Mouse (Mus musculus) MEL (cell line): ENCODE measurements around the gene Nolc1. TPM values are rescaled to one million over a fixed set of nuclear protein-coding genes. Genes with fewer than 3 reads are reported as not detected.

ENCODE experiments used
- DNase-seq: peaks from one replicate; pipeline ENCODE4 v3.0.0; 2011; ENCODE audit warnings: low read depth, low spot score
- H3K27ac ChIP-seq: 2 replicates; pipeline ENCODE4 v1.5.1; 2012; ENCODE audit warnings: low read depth, mild to moderate bottlenecking, control low read depth, low read length, moderate library complexity; ENCODE audit not compliant: control insufficient read depth
- H3K27me3 ChIP-seq, 2 experiments: fragments of 150-350 bp in 1 of 2; sonication (generic) in 1 of 2; 2 replicates each; pipeline ENCODE4 v1.6.1; 2012; ENCODE audit warnings: low read length in 2 of 2, mild to moderate bottlenecking in 2 of 2, improper control_type of control experiment in 1 of 2, moderate library complexity in 1 of 2; ENCODE audit not compliant: insufficient read depth in 2 of 2, control insufficient read depth in 1 of 2
- H3K36me3 ChIP-seq, 2 experiments: 2 replicates each; pipeline ENCODE4 v1.6.1; 2012 to 2014; ENCODE audit warnings: low read length in 2 of 2, improper control_type of control experiment in 1 of 2, inconsistent platforms in 1 of 2, mild to moderate bottlenecking in 1 of 2; ENCODE audit not compliant: insufficient read depth in 2 of 2, control insufficient read depth in 1 of 2
- H3K4me1 ChIP-seq, 2 experiments: fragments of 150-350 bp in 1 of 2; sonication (generic) in 1 of 2; 2 replicates each; pipeline ENCODE4 v1.6.1; 2012; ENCODE audit warnings: low read length in 2 of 2, improper control_type of control experiment in 1 of 2, mild to moderate bottlenecking in 1 of 2; ENCODE audit not compliant: insufficient read depth in 2 of 2, control insufficient read depth in 1 of 2
- H3K4me3 ChIP-seq, 2 experiments: fragments of 150-350 bp in 1 of 2; sonication (generic) in 1 of 2; 2 replicates each; pipeline ENCODE4 v1.5.1; 2012; ENCODE audit warnings: low read depth in 2 of 2, low read length in 2 of 2, mild to moderate bottlenecking in 2 of 2, moderate library complexity in 2 of 2, control low read depth in 1 of 2, improper control_type of control experiment in 1 of 2; ENCODE audit not compliant: control insufficient read depth in 1 of 2, insufficient read depth in 1 of 2
- H3K79me2 ChIP-seq: 2 replicates; pipeline ENCODE4 v1.6.1; 2012; ENCODE audit warnings: mild to moderate bottlenecking, low read length, moderate library complexity; ENCODE audit not compliant: control insufficient read depth, poor library complexity, insufficient read depth
- H3K9ac ChIP-seq: 2 replicates; pipeline ENCODE4 v1.6.1; 2012; ENCODE audit warnings: low read depth, mild to moderate bottlenecking, control low read depth, low read length, moderate library complexity; ENCODE audit not compliant: control insufficient read depth, poor library complexity, severe bottlenecking
- H3K9me3 ChIP-seq: fragments of 150-350 bp; sonication (generic); replicated peaks from 2 replicates; pipeline ENCODE4 v1.6.1; 2012; ENCODE audit warnings: mild to moderate bottlenecking, low read length, improper control_type of control experiment, moderate library complexity; ENCODE audit not compliant: insufficient read depth
- BHLHE40 ChIP-seq: IDR thresholded peaks from 2 replicates; pipeline ENCODE4 v1.6.1; 2012; ENCODE audit warnings: low read depth, mild to moderate bottlenecking, inconsistent platforms, low read length, improper control_type of control experiment, borderline replicate concordance
- CHD1 ChIP-seq: IDR thresholded peaks from 2 replicates; pipeline ENCODE4 v1.6.1; 2012; ENCODE audit warnings: low read depth, mild to moderate bottlenecking, inconsistent platforms, low read length, improper control_type of control experiment
- CHD2 ChIP-seq: IDR thresholded peaks from 2 replicates; pipeline ENCODE4 v1.6.1; 2011; ENCODE audit warnings: low read length, improper control_type of control experiment
- ELF1 ChIP-seq: IDR thresholded peaks from 2 replicates; pipeline ENCODE4 v1.6.1; 2014; ENCODE audit warnings: low read depth, mild to moderate bottlenecking, inconsistent platforms, low read length, improper control_type of control experiment, moderate library complexity
- EP300 ChIP-seq, 2 experiments: IDR thresholded peaks; 2 replicates each; pipeline ENCODE4 v1.6.1; 2011; ENCODE audit warnings: improper control_type of control experiment in 2 of 2, low read length in 2 of 2, low read depth in 1 of 2, mild to moderate bottlenecking in 1 of 2
- ETS1 ChIP-seq: IDR thresholded peaks from 2 replicates; pipeline ENCODE4 v1.6.1; 2012; ENCODE audit warnings: low read depth, mild to moderate bottlenecking, inconsistent platforms, low read length, improper control_type of control experiment, moderate library complexity
- GABPA ChIP-seq: IDR thresholded peaks from 2 replicates; pipeline ENCODE4 v1.6.1; 2012; ENCODE audit warnings: low read depth, mild to moderate bottlenecking, inconsistent platforms, low read length, improper control_type of control experiment, moderate library complexity
- JUND ChIP-seq: IDR thresholded peaks from 2 replicates; pipeline ENCODE4 v1.6.1; 2011; ENCODE audit warnings: low read depth, mild to moderate bottlenecking, improper control_type of control experiment, low read length
- KAT2A ChIP-seq: conservative IDR thresholded peaks from 2 replicates; pipeline ENCODE4 v1.6.1; 2012; ENCODE audit warnings: low read depth, low read length, improper control_type of control experiment, inconsistent platforms
- MAFK ChIP-seq: IDR thresholded peaks from 2 replicates; pipeline ENCODE4 v1.6.1; 2011; ENCODE audit warnings: low read depth, mild to moderate bottlenecking, low read length, improper control_type of control experiment, borderline replicate concordance
- MAX ChIP-seq: IDR thresholded peaks from 2 replicates; pipeline ENCODE4 v1.6.1; 2011; ENCODE audit warnings: low read length, improper control_type of control experiment
- MEF2A ChIP-seq: IDR thresholded peaks from 2 replicates; pipeline ENCODE4 v1.6.1; 2014; ENCODE audit warnings: low read depth, mild to moderate bottlenecking, inconsistent platforms, low read length, improper control_type of control experiment; ENCODE audit not compliant: poor library complexity, insufficient replicate concordance, severe bottlenecking; ENCODE audit errors: extremely low read depth
- MYB ChIP-seq: IDR thresholded peaks from 2 replicates; pipeline ENCODE4 v1.6.1; 2011; ENCODE audit warnings: mild to moderate bottlenecking, low read depth, low read length, improper control_type of control experiment
- POLR2A ChIP-seq, 2 experiments: IDR thresholded peaks; 2 replicates each; pipeline ENCODE4 v1.6.1; 2011 to 2012; ENCODE audit warnings: low read length in 2 of 2, mild to moderate bottlenecking in 2 of 2, control low read depth in 1 of 2, improper control_type of control experiment in 1 of 2, low read depth in 1 of 2, moderate library complexity in 1 of 2; ENCODE audit not compliant: control insufficient read depth in 1 of 2, insufficient read depth in 1 of 2, poor library complexity in 1 of 2
- POLR2AphosphoS2 ChIP-seq: IDR thresholded peaks from 2 replicates; pipeline ENCODE4 v1.6.1; 2011; ENCODE audit warnings: low read length, improper control_type of control experiment
- POLR2AphosphoS5 ChIP-seq: IDR thresholded peaks from 2 replicates; pipeline ENCODE4 v1.6.1; 2012; ENCODE audit warnings: low read depth, borderline replicate concordance, mild to moderate bottlenecking, inconsistent platforms, low read length, moderate library complexity, mixed read lengths
- RAD21 ChIP-seq: IDR thresholded peaks from 2 replicates; pipeline ENCODE4 v1.6.1; 2011; ENCODE audit warnings: mild to moderate bottlenecking, low read depth, low read length, improper control_type of control experiment
- SIN3A ChIP-seq: IDR thresholded peaks from 2 replicates; pipeline ENCODE4 v1.6.1; 2012; ENCODE audit warnings: low read length, improper control_type of control experiment, inconsistent platforms
- TAL1 ChIP-seq: IDR thresholded peaks from 2 replicates; pipeline ENCODE4 v1.6.1; 2012; ENCODE audit warnings: mild to moderate bottlenecking, inconsistent platforms, low read length, moderate library complexity, mixed read lengths
- TBP ChIP-seq: IDR thresholded peaks from 2 replicates; pipeline ENCODE4 v1.8.0; 2011; ENCODE audit warnings: low read depth, low read length, improper control_type of control experiment
- TCF12 ChIP-seq: IDR thresholded peaks from 2 replicates; pipeline ENCODE4 v1.6.1; 2014; ENCODE audit warnings: low read depth, mild to moderate bottlenecking, inconsistent platforms, low read length, improper control_type of control experiment, moderate library complexity
- UBTF ChIP-seq: IDR thresholded peaks from 2 replicates; pipeline ENCODE4 v1.6.1; 2012; ENCODE audit warnings: low read depth, mild to moderate bottlenecking, inconsistent platforms, low read length, improper control_type of control experiment, moderate library complexity, borderline replicate concordance; ENCODE audit not compliant: insufficient read depth
- ZKSCAN1 ChIP-seq: IDR thresholded peaks from 2 replicates; pipeline ENCODE4 v1.6.1; 2012; ENCODE audit warnings: low read depth, mild to moderate bottlenecking, inconsistent platforms, low read length, improper control_type of control experiment, moderate library complexity
- ZMIZ1 ChIP-seq: IDR thresholded peaks from 2 replicates; pipeline ENCODE4 v1.6.1; 2012; ENCODE audit warnings: low read depth, mild to moderate bottlenecking, inconsistent platforms, low read length, improper control_type of control experiment, moderate library complexity
- ZNF384 ChIP-seq: IDR thresholded peaks from 2 replicates; pipeline ENCODE4 v1.6.1; 2012; ENCODE audit warnings: low read depth, mild to moderate bottlenecking, inconsistent platforms, low read length, improper control_type of control experiment
- polyA plus RNA-seq, 2 experiments: library from polyadenylated mRNA; stranded (reverse) in 1 of 2; unstranded in 1 of 2; fragments of >175 nt in 1 of 2; fragments of >200 nt in 1 of 2; gene quantifications; 2 replicates each; pipeline versions ENCODE4 v1.2.1 to v1.2.4; 2012; ENCODE audit warnings: low replicate concordance in 2 of 2, low read depth in 1 of 2; ENCODE audit not compliant: insufficient read length in 2 of 2, insufficient read depth in 1 of 2, missing spikeins in 1 of 2
- total RNA-seq: library from RNA; depleted of rRNA; stranded (reverse); fragments of 300-350 nt; gene quantifications from 2 replicates; pipeline ENCODE4 v1.2.3, GENCODE M21; 2012

Nolc1 gene
- total and polyA plus RNA-seq, 3 experiments: 213 to 753 (median 294) TPM

- H3K27ac ChIP-seq: no peak overlapping the region
Observed at GRCm38 (mm10) chr19:46032731-46033510, 42.7 kb upstream of the Nolc1 start.

GRCm38 (mm10) chr19:46033911-46034310 lies 41.8 kb upstream of the Nolc1 start:
- no peak for TF ChIP-seq MAX
- TF ChIP-seq ELF1: no peak
- peak; percentile 31; the same call in 1 of the 2 replicates for TF ChIP-seq POLR2AphosphoS2
- TF ChIP-seq JUND: no peak
- no peak for TF ChIP-seq TAL1
- no peak for TF ChIP-seq UBTF
- TF ChIP-seq, all 39 proteins: peak for 1
- H3K9me3 ChIP-seq: no peaks in the 10 kb centered on the region
- H3K36me3 ChIP-seq: peaks cover 21 to 22% of the 10 kb centered on the region in 2 experiments
- H3K9ac ChIP-seq: no peak overlapping the region
- peaks cover 0 to 21% of the 10 kb centered on the region in 2 experiments; a peak in 3 of 4 replicates for H3K4me1 ChIP-seq
- no peak overlapping the region for H3K4me3 ChIP-seq
- no peak overlapping the region for H3K27ac ChIP-seq
- no peaks in the 10 kb centered on the region for H3K27me3 ChIP-seq
- peaks cover 42% of the 10 kb centered on the region for H3K79me2 ChIP-seq
- no peak for DNase-seq

More at GRCm38 (mm10) chr19:46032731-46033510, 42.7 kb upstream of the Nolc1 start:
- TF ChIP-seq CHD1 (no peak), CHD2 (no peak), MAFK (no peak), ETS1 (no peak), SIN3A (no peak), POLR2AphosphoS5 (no peak), ZNF384 (no peak), JUND (no peak)
- DNase-seq: no peak
- H3K9ac ChIP-seq: no peak overlapping the region
- H3K4me3 ChIP-seq: no peak overlapping the region
- no peaks in the 10 kb centered on the region for H3K27me3 ChIP-seq
- peaks cover 32% of the 10 kb centered on the region for H3K79me2 ChIP-seq
- peaks cover 21 to 22% of the 10 kb centered on the region in 2 experiments for H3K36me3 ChIP-seq
- H3K9me3 ChIP-seq: no peaks in the 10 kb centered on the region
- H3K4me1 ChIP-seq: peaks cover 0 to 21% of the 10 kb centered on the region in 2 experiments; a peak in 3 of 4 replicates

- DNase-seq: no peak
- H3K9ac ChIP-seq: peak overlapping the region; percentile 46
- H3K36me3 ChIP-seq: peaks cover 22 to 29% of the 10 kb centered on the region in 2 experiments
- H3K27me3 ChIP-seq: no peaks in the 10 kb centered on the region
- peak overlapping the region; percentile 76 to 85 for H3K4me3 ChIP-seq
- peaks cover 59% of the 10 kb centered on the region for H3K79me2 ChIP-seq
- peak overlapping the region; percentile 99 for H3K27ac ChIP-seq
- H3K9me3 ChIP-seq: no peaks in the 10 kb centered on the region
- H3K4me1 ChIP-seq: peaks cover 8 to 26% of the 10 kb centered on the region in 2 experiments
- TF ChIP-seq POLR2A (IDR thresholded peaks at IDR 0.05; ENCODE audit: control insufficient read depth in 1 of 2, insufficient read depth in 1 of 2, low read depth in 1 of 2, low read length in 2 of 2, poor library complexity in 1 of 2) (no peak), TCF12 (no peak), GABPA (no peak), TAL1 (no peak), MYB (no peak), EP300 (IDR thresholded peaks at IDR 0.05; ENCODE audit: low read depth in 1 of 2, low read length in 2 of 2) (no peak), MAX (no peak), TBP (no peak), ZMIZ1 (no peak), RAD21 (no peak), KAT2A (no peak), ELF1 (no peak), CHD1 (no peak), ZKSCAN1 (no peak), MEF2A (no peak), BHLHE40 (no peak)
Observed at GRCm38 (mm10) chr19:46035971-46036370, 39.7 kb upstream of the Nolc1 start.
